12 mouse cellular contexts compared by ENCODE assay signal in the genomic region with DNA sequence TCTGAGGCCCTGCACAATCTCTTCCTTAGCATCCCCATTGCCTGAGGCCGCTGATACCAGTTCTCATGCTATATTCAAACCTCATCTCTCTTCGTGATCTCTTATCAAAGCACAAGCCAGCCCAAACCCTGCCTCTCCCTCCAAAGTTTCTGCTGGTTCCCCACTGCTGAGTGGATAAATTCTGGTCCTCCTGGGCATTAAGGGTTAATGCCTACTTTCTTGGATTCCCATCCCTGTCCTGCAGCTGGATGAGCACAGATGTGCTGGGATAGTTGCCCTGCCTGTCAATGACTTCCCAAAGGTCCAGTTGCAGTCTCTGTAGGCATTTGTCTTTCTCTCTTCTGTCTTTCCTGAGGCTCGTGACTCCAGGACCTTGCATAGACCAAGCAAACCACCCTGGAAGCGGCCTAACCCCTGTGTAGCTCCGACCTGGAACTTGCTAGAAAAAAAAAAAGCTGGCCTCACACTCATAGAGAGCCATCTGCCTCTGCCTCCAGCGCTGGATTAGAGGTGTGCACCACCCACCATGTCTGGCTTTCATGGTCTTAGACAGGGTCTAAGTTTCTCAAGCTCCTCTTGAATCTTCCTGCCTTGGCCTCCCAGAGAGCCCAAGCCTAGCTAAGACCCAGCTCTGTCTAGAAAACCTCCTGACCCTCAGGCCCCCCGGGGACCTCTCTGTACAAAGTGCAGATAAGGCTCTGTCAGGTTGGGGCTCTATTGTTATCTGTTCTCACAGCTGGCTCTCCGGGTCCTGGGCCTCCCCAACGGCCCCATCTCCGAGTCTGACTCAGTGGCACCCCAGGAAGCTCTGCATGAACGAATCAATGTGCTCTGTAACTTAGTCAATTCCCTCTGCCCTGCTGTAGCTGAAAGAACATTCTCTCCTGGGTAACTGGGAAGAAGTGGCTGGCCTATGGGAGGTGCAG. TPM values are rescaled to one million over a fixed set of nuclear protein-coding genes. Genes with fewer than 3 reads are reported as not detected.
DNase-seq lines count a peak whose midpoint lies in the region; ATAC-seq and TF ChIP-seq lines count a peak whose summit lies in the region.
"Had no signal": no experiment of that assay in that cellular context is flagged by ENCODE, and none has a peak within 500 bp of the region (broad histone marks: within the 10 kb centered on the region; RNA-seq: fewer than 3 reads in every experiment).

No protein-coding gene starts in this region.

- H3K27ac ChIP-seq in heart, embryonic 15.5 days: peak overlapping the region; percentile 79; the same call in 1 of the 2 replicates
- H3K27ac ChIP-seq in thymus, adult 2 months (ENCODE audit: control insufficient read depth, insufficient read depth, low read length): peak overlapping the region; percentile 12; the same call in 1 of the 2 replicates
- peak overlapping the region; percentile 69 for H3K27ac ChIP-seq in intestine, postnatal 0 days (ENCODE audit: low read depth, low read length)
- H3K27ac ChIP-seq in stomach, embryonic 16.5 days (ENCODE audit: low read length): 0 out of 2 replicates have a peak overlapping the region, but pooled peaks have one; percentile 8

- no peak for TF ChIP-seq POLR2A in thymus, adult 2 months (IDR thresholded peaks at IDR 0.05; ENCODE audit: control insufficient read depth, extremely low read depth, insufficient read depth, low read length, poor library complexity)

- no peaks in the 10 kb centered on the region for H3K36me3 ChIP-seq in heart, embryonic 15.5 days
- no peaks in the 10 kb centered on the region for H3K36me3 ChIP-seq in thymus, adult 2 months (ENCODE audit: control insufficient read depth, insufficient read depth, low read length)
- no peaks in the 10 kb centered on the region for H3K36me3 ChIP-seq in intestine, postnatal 0 days (ENCODE audit: control insufficient read depth, insufficient read depth)
- no peaks in the 10 kb centered on the region for H3K36me3 ChIP-seq in stomach, embryonic 16.5 days (ENCODE audit: control insufficient read depth, insufficient read depth, low read length)
- H3K36me3 ChIP-seq: limb, embryonic 13.5 days had no signal

- peaks cover 65% of the 10 kb centered on the region for H3K4me1 ChIP-seq in heart, embryonic 15.5 days (replicated peaks)
- peaks cover 66% of the 10 kb centered on the region for H3K4me1 ChIP-seq in thymus, adult 2 months (replicated peaks; ENCODE audit: control insufficient read depth, insufficient read depth, low read length)
- H3K4me1 ChIP-seq in intestine, postnatal 0 days (replicated peaks; ENCODE audit: control insufficient read depth, insufficient read depth, low read length): peaks cover 30% of the 10 kb centered on the region
- H3K4me1 ChIP-seq in stomach, embryonic 16.5 days (ENCODE audit: control insufficient read depth, insufficient read depth, low read length): peaks cover 64% of the 10 kb centered on the region

- ATAC-seq in heart, embryonic 15.5 days (replicated peaks; ENCODE audit: insufficient number of reproducible peaks, insufficient read depth, low FRiP score, low read depth): no peak
- no peak for ATAC-seq in intestine, postnatal 0 days
- ATAC-seq in stomach, embryonic 16.5 days (ENCODE audit: insufficient read depth, low FRiP score): no peak
- ATAC-seq: midbrain, embryonic 16.5 days had no signal

- no peaks in the 10 kb centered on the region for H3K9me3 ChIP-seq in heart, embryonic 15.5 days (replicated peaks)
- no peaks in the 10 kb centered on the region for H3K9me3 ChIP-seq in intestine, postnatal 0 days (ENCODE audit: control insufficient read depth)
- H3K9me3 ChIP-seq in stomach, embryonic 16.5 days (replicated peaks; ENCODE audit: control insufficient read depth, low read length): no peaks in the 10 kb centered on the region
- H3K9me3 ChIP-seq: forebrain, embryonic 13.5 days; limb, embryonic 13.5 days had no signal

- no peak for TF ChIP-seq CTCF in thymus, adult 2 months (IDR thresholded peaks at IDR 0.05; ENCODE audit: borderline replicate concordance, control insufficient read depth, extremely low read depth, insufficient read depth, low read length, poor library complexity)
- TF ChIP-seq CTCF in intestine, postnatal 0 days (IDR thresholded peaks at IDR 0.05; ENCODE audit: low read depth): no peak

- no peaks in the 10 kb centered on the region for H3K27me3 ChIP-seq in heart, embryonic 15.5 days
- H3K27me3 ChIP-seq in thymus, adult 2 months (ENCODE audit: control insufficient read depth, insufficient read depth, low read length): no peaks in the 10 kb centered on the region
- no peaks in the 10 kb centered on the region for H3K27me3 ChIP-seq in intestine, postnatal 0 days (replicated peaks; ENCODE audit: control insufficient read depth, insufficient read depth, low read length)
- H3K27me3 ChIP-seq in stomach, embryonic 16.5 days (ENCODE audit: control insufficient read depth, insufficient read depth, low read length): no peaks in the 10 kb centered on the region

- WGBS in heart, embryonic 15.5 days: 50% methylated on average over 11 of the region's 11 CpGs
- WGBS in thymus, adult 2 months: 55% methylated on average over 11 of the region's 11 CpGs
- WGBS in intestine, postnatal 0 days: 47% methylated on average over 11 of the region's 11 CpGs
- 64% methylated on average over 11 of the region's 11 CpGs for WGBS in stomach, embryonic 16.5 days

- no peak overlapping the region for H3K4me2 ChIP-seq in heart, embryonic 15.5 days
- no peak overlapping the region for H3K4me2 ChIP-seq in intestine, postnatal 0 days (replicated peaks; ENCODE audit: low read depth)
- no peak overlapping the region for H3K4me2 ChIP-seq in stomach, embryonic 16.5 days (ENCODE audit: low read depth, low read length)
- H3K4me2 ChIP-seq: forebrain, embryonic 13.5 days; limb, embryonic 13.5 days had no signal

- no peak for DNase-seq in heart, adult 9 months (ENCODE audit: low spot score in 2 of 2)
- no peak for DNase-seq in thymus, adult 2 months
- no peak for DNase-seq in thymus, postnatal 14 days
- DNase-seq in layer of hippocampus, postnatal 10 days (ENCODE audit: low spot score in 2 of 2): no peak
- DNase-seq in urinary bladder, postnatal 14 days (ENCODE audit: low spot score): no peak
- DNase-seq: cerebellum, postnatal 10 days had no signal

- H3K4me3 ChIP-seq in heart, embryonic 15.5 days: no peak overlapping the region
- no peak overlapping the region for H3K4me3 ChIP-seq in thymus, adult 2 months (ENCODE audit: control insufficient read depth, insufficient read depth, low read length)
- no peak overlapping the region for H3K4me3 ChIP-seq in intestine, postnatal 0 days (ENCODE audit: low read depth, low read length)
- no peak overlapping the region for H3K4me3 ChIP-seq in stomach, embryonic 16.5 days (replicated peaks; ENCODE audit: low read length)
- H3K4me3 ChIP-seq: forebrain, embryonic 13.5 days; limb, embryonic 13.5 days had no signal

- no peak overlapping the region for H3K9ac ChIP-seq in heart, embryonic 15.5 days
- H3K9ac ChIP-seq in intestine, postnatal 0 days (ENCODE audit: low read depth, low read length): no peak overlapping the region
- H3K9ac ChIP-seq in stomach, embryonic 16.5 days (ENCODE audit: low read length): no peak overlapping the region
- H3K9ac ChIP-seq: forebrain, embryonic 13.5 days had no signal

RNA-seq across cellular contexts. Expression of gene Zfp36l2, which starts 40.3 kb away (rescaled TPM):
- polyA plus RNA-seq in heart, embryonic 15.5 days (2015; fragmentation: Nextera tagmentation; extraction: Ambion mirVana): 6.6 and 8.7 TPM in 2 replicates
- 182 and 287 TPM in 2 replicates for polyA plus RNA-seq in thymus, adult 2 months (2012; rRNA removed)
- polyA plus RNA-seq in intestine, postnatal 0 days (2015; fragmentation: Nextera tagmentation; extraction: Ambion mirVana): 29.6 and 32.0 TPM in 2 replicates
- 12.7 and 14.5 TPM in 2 replicates for polyA plus RNA-seq in stomach, embryonic 16.5 days (2015; fragmentation: Nextera tagmentation; extraction: Ambion mirVana)
- 10 to 100 TPM; 24.4 to 25.4 TPM for total RNA-seq in layer of hippocampus, postnatal 10 days (2021)

Comparison
In these comparisons a context has a peak if more than half of its experiments do, and no peak if none do; other contexts are left out.
1. H3K27ac ChIP-seq: peak in every context shown above with its lines; median percentile 79 in heart, embryonic 15.5 days; 69 in intestine, postnatal 0 days; 12 in thymus, adult 2 months; 8 in stomach, embryonic 16.5 days.